Mouse (Mus musculus): ENCODE measurements around the gene Acp5. TPM values are rescaled to one million over a fixed set of nuclear protein-coding genes. Genes with fewer than 3 reads are reported as not detected.

Gene Acp5
- polyA plus RNA-seq (2016; fragmentation: Nextera tagmentation; extraction: Ambion mirVana), result 16.6 and 17.5 TPM in 2 replicates

DNA sequence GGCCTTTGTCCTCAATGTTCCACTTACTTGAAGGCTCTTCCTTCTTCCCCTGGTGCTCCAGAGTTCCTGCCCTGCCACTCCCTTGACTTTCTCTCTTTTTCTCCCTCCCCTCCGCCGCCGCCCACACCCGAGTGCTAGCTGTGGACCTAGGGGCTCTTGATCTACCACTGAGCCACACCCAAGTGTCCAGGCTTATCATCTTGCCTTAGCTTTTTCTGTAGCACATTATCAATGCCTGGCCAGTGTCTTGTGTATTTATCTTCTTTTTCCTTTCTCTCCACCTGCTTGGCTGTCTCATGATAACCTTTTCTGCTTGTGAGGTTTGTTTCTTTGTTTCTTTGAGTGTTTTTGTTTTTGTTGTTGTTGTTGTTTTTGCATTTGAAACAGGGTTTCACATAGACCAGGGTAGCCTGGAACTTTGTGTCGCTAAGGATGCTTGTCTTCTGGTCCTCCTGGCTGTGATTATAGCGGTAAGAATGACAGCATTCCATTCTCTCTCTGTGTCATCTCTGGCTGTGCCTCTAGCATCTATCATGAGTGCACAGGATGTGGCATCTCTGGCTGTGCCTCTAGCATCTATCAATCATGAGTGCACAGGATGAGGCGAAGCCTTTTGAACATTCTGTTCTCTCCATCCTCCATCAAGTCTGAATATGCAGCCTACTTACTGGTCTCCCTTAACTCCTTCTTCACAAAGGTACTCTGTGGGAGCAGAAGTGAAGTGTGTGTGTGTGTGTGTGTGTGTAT, at the start of gene Acp5:
TSS of gene Acp5 (minus strand) at position 68 of the 747 bp plus-strand sequence.
- Histone ChIP-seq H3K9me3 (peaks cover 3% of the 10 kb centered on the region; the same call in 1 of the 2 replicates), H3K4me1 (peaks cover 27% of the 10 kb centered on the region), H3K27ac (replicated peaks) (peak within 1 kb of the TSS; percentile 59; the same call in 1 of the 2 replicates), H3K27me3 (replicated peaks; ENCODE audit: low read depth, poor library complexity, severe bottlenecking) (peaks cover 55% of the 10 kb centered on the region), H3K36me3 (replicated peaks) (no peaks in the 10 kb centered on the region), H3K4me3 (peak within 1 kb of the TSS; percentile 6; the same call in 1 of the 2 replicates)
- WGBS, result 72% methylated on average over 7 of the region's 7 CpGs
- DNase-seq (ENCODE audit: low spot score), result no peak

- H3K36me3 ChIP-seq (replicated peaks), result no peaks in the 10 kb centered on the region
- H3K4me3 ChIP-seq, result no peak overlapping the region
- H3K4me1 ChIP-seq, result no peaks in the 10 kb centered on the region
- H3K9me3 ChIP-seq, result peaks cover 10% of the 10 kb centered on the region; the same call in 1 of the 2 replicates
- DNase-seq (ENCODE audit: low spot score), result no peak
- WGBS, result 85% methylated on average over 4 of the region's 4 CpGs
- H3K27me3 ChIP-seq (replicated peaks; ENCODE audit: low read depth, poor library complexity, severe bottlenecking), result no peaks in the 10 kb centered on the region
- no peak overlapping the region for H3K27ac ChIP-seq (replicated peaks)
Measured at GRCm38 (mm10) chr9:22172318-22172717, 36.8 kb upstream of the Acp5 start.

- Histone ChIP-seq H3K27me3 (replicated peaks; ENCODE audit: low read depth, poor library complexity, severe bottlenecking) (no peaks in the 10 kb centered on the region), H3K36me3 (replicated peaks) (no peaks in the 10 kb centered on the region), H3K4me1 (peaks cover 11% of the 10 kb centered on the region), H3K4me3 (no peak overlapping the region), H3K9me3 (peaks cover 9% of the 10 kb centered on the region; the same call in 1 of the 2 replicates), H3K27ac (replicated peaks) (no peak overlapping the region)
- no peak for DNase-seq (ENCODE audit: low spot score)
- WGBS, result 93% methylated on average over 11 of the region's 11 CpGs
Measured at GRCm38 (mm10) chr9:22169327-22169726, 33.8 kb upstream of the Acp5 start.

DNA sequence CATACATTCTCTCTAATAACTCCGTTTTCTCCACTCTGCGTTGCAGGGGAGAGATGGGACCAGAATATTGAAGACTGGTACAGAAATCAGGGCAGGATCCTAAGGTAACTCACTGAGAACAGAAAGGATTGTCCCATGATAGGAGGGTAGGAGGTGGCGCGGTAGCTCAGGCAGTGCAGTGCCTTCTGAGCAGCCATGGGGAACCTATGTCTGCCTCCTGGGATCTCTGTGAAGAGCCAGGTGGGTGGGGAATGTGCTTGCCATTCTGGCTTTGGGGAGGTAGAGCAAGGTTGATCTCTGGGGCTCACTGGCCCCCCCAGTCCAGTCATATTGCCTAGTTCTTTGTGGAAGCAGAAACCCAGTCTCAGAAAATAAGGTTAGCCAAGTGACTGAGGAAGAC, 32.2 kb upstream of the Acp5 start:
- DNase-seq (ENCODE audit: low spot score), result no peak
- 95% methylated on average over 4 of the region's 4 CpGs for WGBS
- H3K27me3 ChIP-seq (replicated peaks; ENCODE audit: low read depth, poor library complexity, severe bottlenecking), result peaks cover 15% of the 10 kb centered on the region; the same call in 1 of the 2 replicates
- H3K36me3 ChIP-seq (replicated peaks), result no peaks in the 10 kb centered on the region
- H3K9me3 ChIP-seq, result peaks cover 9% of the 10 kb centered on the region; the same call in 1 of the 2 replicates
- H3K27ac ChIP-seq (replicated peaks), result no peak overlapping the region
- peaks cover 11% of the 10 kb centered on the region for H3K4me1 ChIP-seq
- no peak overlapping the region for H3K4me3 ChIP-seq

GRCm38 (mm10) chr9:22166686-22167085, 31.2 kb upstream of the Acp5 start:
- Histone ChIP-seq H3K27ac (replicated peaks) (no peak overlapping the region), H3K27me3 (replicated peaks; ENCODE audit: low read depth, poor library complexity, severe bottlenecking) (peaks cover 15% of the 10 kb centered on the region; the same call in 1 of the 2 replicates), H3K4me3 (no peak overlapping the region), H3K4me1 (peaks cover 11% of the 10 kb centered on the region), H3K36me3 (replicated peaks) (no peaks in the 10 kb centered on the region), H3K9me3 (peaks cover 9% of the 10 kb centered on the region; the same call in 1 of the 2 replicates)
- 92% methylated on average over 10 of the region's 10 CpGs for WGBS
- DNase-seq (ENCODE audit: low spot score), result no peak

- 51% methylated on average over 6 of the region's 6 CpGs for whole genome bisulfite sequencing
- no peaks in the 10 kb centered on the region for H3K36me3 ChIP-seq (replicated peaks)
- no peak overlapping the region for H3K4me3 ChIP-seq
Measured at GRCm38 (mm10) chr9:22165964-22166363, 30.5 kb upstream of the Acp5 start.

DNA sequence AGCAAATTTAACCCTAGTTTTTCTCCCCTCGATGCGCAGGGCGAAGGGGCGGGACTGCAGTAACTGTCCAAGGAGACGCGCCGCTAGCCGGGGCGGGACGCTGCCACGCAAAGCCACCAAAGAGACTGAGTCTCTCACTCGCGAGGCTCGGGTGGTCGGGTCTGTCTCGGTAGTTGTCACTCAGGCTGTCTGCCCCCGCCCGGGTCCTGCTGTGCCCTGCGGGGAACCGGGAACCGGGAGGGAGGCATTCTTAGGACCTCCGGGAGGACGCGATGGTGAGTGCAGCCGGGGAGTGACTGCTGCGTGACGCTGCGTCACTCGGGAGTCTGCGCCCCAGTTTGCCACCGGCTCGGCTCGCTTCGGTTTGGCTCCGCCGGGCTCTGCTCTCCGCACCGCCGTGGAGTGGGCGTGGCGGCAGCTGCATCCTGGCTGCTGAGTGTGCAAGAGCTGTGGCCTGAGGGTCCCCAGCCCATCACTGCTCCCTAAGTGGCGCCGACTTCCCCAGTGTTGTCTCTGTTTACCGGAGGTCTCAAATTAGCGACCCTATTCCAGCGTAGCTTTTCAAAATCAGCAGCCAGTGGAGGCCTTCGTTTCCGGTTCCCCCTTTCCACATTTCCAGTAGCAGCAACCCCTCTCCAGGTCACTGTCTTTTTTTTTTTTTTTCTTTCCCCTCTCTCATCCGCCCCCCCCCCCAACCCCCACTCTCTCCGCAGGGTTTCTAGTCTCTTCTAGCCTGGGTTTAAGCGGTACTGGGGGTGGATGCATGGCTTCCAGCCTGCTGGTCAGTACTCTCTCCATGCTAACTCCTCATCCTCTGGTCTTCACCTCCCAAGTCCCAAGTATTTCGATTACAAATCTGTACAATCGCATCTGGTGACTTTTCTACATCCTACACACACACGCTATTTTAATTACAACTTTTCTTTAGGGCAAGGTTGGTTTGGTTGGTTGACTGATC, 29.5 kb upstream of the Acp5 start:
- peaks cover 11% of the 10 kb centered on the region for H3K4me1 ChIP-seq
- H3K9me3 ChIP-seq, result peaks cover 9% of the 10 kb centered on the region; the same call in 1 of the 2 replicates
- peak overlapping the region; percentile 76 for H3K4me3 ChIP-seq
- 2% methylated on average over 53 of the region's 54 CpGs for WGBS
- H3K36me3 ChIP-seq (replicated peaks), result no peaks in the 10 kb centered on the region
- DNase-seq (ENCODE audit: low spot score), result peak; percentile 77
- H3K27ac ChIP-seq (replicated peaks), result peak overlapping the region; percentile 82
- peaks cover 15% of the 10 kb centered on the region; the same call in 1 of the 2 replicates for H3K27me3 ChIP-seq (replicated peaks; ENCODE audit: low read depth, poor library complexity, severe bottlenecking)

More at GRCm38 (mm10) chr9:22165964-22166363, 30.5 kb upstream of the Acp5 start:
- H3K27ac ChIP-seq (replicated peaks), result no peak overlapping the region
- peaks cover 9% of the 10 kb centered on the region; the same call in 1 of the 2 replicates for H3K9me3 ChIP-seq
- peaks cover 15% of the 10 kb centered on the region; the same call in 1 of the 2 replicates for H3K27me3 ChIP-seq (replicated peaks; ENCODE audit: low read depth, poor library complexity, severe bottlenecking)
- DNase-seq (ENCODE audit: low spot score), result no peak
- peaks cover 11% of the 10 kb centered on the region for H3K4me1 ChIP-seq

DNA sequence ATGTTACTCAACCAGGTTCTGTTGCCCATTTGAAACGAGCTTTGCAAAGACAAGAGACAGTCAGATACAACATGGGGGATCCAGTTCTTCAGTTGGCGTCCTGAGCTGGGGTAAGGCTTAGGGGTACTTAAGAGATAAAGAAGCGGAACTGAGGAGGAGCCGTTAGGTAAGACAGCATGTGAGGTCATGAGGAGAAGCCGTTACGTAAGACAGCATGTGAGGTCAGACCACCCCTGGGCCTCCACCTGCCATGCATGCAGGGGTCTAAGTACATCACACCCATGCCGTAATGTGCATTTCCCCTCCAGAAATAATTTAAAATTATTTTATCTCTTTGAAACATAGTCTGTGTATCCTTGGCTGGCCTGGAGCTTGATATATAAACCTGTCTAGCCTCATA, 27.4 kb upstream of the Acp5 start:
- H3K27ac ChIP-seq (replicated peaks), result no peak overlapping the region
- H3K36me3 ChIP-seq (replicated peaks), result peaks cover 8% of the 10 kb centered on the region
- H3K9me3 ChIP-seq, result peaks cover 9% of the 10 kb centered on the region; the same call in 1 of the 2 replicates
- H3K4me1 ChIP-seq, result peaks cover 12% of the 10 kb centered on the region
- no peak for DNase-seq (ENCODE audit: low spot score)
- peaks cover 22% of the 10 kb centered on the region for H3K27me3 ChIP-seq (replicated peaks; ENCODE audit: low read depth, poor library complexity, severe bottlenecking)
- no peak overlapping the region for H3K4me3 ChIP-seq
- 88% methylated on average over 7 of the region's 7 CpGs for WGBS

DNA sequence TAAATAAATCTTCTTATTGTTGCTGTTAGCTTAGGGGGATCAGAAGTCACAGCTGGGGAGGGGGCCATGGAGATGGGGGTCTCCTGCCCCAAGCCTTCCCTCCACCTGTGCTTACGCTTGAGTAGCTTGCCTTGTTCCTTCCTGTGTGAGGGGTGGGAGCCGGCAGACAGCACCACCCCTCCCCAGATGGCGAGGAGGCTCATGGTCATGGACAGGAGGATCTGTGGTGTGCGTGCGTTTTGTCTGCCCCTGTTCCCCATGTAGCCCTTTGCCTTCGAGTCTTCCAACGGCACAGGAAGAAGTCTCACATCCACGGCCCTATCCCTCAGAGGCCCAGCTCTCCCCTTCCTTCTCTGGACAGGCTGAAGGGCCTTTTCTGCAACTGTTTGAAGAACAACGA, 26.8 kb upstream of the Acp5 start:
- Histone ChIP-seq H3K36me3 (replicated peaks) (peaks cover 10% of the 10 kb centered on the region), H3K4me1 (peaks cover 19% of the 10 kb centered on the region), H3K4me3 (no peak overlapping the region), H3K27ac (replicated peaks) (no peak overlapping the region), H3K9me3 (peaks cover 8% of the 10 kb centered on the region; the same call in 1 of the 2 replicates), H3K27me3 (replicated peaks; ENCODE audit: low read depth, poor library complexity, severe bottlenecking) (peaks cover 28% of the 10 kb centered on the region)
- no peak for DNase-seq (ENCODE audit: low spot score)
- 77% methylated on average over 9 of the region's 9 CpGs for WGBS

DNA sequence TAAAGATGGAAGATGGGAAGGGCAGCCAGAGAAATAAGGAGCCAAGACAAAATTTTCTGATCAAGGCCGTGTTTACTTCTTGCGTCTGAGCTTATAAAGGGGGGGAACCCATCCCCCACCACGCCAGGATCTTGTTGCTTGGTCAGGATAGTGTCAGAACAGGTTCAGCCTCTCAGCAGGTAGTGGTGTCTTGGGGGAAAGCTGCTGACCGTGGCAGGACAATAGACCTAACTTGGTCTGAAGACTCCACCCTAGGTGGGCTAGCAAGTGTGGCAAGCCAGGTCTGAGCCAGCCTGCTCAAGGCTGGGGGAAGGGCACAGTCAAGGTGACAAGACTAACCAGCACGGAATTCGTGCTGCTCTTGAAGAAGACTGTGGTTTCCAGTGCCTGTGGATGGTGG, 25.8 kb upstream of the Acp5 start:
- 30% methylated on average over 6 of the region's 6 CpGs for WGBS
- H3K36me3 ChIP-seq (replicated peaks), result peaks cover 10% of the 10 kb centered on the region
- DNase-seq (ENCODE audit: low spot score), result no peak

DNA sequence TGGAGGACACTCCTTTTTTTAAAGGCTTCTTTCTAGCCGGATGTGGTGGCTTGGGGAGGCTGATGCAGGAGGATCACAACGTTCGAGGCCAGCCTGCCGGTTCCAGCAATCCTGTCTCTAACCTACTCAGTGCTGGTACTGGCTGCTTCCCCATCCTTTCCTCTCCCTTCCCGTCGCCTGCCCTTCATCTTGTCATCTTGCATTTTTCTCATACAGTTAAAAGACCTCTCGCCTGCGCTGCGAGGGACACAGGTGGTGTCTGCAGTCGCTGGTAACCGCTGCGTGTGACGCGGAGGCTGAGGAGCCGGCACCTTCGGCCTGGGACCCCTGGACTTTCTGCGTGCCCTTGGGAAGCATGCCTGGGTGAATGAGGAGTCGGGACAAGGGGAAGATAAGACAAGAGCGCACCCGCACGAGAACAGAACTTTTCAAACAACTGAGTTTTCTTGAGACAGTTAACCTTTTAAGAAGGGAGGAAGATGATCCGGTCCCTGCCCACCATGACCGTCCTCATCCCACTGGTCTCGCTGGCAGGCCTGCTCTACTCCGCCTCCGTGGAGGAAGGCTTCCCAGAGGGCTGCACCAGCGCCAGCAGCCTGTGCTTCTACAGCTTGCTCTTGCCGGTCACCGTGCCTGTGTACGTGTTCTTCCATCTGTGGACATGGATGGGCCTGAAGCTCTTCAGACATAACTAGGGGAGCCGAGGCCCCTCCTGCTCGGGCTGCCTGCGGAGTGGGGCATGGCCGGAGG, 22.2 kb upstream of the Acp5 start:
- Histone ChIP-seq H3K4me3 (peak overlapping the region; percentile 69), H3K9me3 (no peaks in the 10 kb centered on the region), H3K4me1 (peaks cover 17% of the 10 kb centered on the region), H3K27me3 (replicated peaks; ENCODE audit: low read depth, poor library complexity, severe bottlenecking) (peaks cover 13% of the 10 kb centered on the region), H3K27ac (replicated peaks) (peak overlapping the region; percentile 87; the same call in 1 of the 2 replicates), H3K36me3 (replicated peaks) (peaks cover 10% of the 10 kb centered on the region)
- 70% methylated on average over 34 of the region's 34 CpGs for WGBS
- no peak for DNase-seq (ENCODE audit: low spot score)

More for the DNA sequence above, 25.8 kb upstream of the Acp5 start:
- no peak overlapping the region for H3K4me3 ChIP-seq
- H3K27me3 ChIP-seq (replicated peaks; ENCODE audit: low read depth, poor library complexity, severe bottlenecking), result peaks cover 28% of the 10 kb centered on the region
- no peaks in the 10 kb centered on the region for H3K9me3 ChIP-seq
- peaks cover 23% of the 10 kb centered on the region for H3K4me1 ChIP-seq
- no peak overlapping the region for H3K27ac ChIP-seq (replicated peaks)
